30 mouse cellular contexts compared by ENCODE assay signal in the genomic region with DNA sequence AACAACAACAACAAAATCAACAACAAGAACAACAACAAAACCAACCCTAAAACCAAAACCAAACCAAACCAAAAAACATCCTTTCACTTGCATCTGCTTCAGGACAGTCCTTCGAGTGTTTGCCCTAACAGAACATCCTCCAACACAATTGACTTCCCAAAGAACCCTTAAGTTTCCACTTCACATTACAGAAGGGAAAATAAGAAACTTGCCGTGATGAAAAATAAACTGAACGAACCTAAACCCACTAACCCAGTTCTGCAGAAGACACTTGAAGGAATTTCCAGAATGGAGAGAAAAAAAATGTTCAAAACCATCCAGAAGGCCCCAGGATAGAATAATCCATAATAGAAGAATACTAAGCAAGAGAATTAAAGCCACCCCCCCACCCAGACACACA.
"Had no signal": no experiment of that assay in that cellular context is flagged by ENCODE, and none has a peak within 500 bp of the region (broad histone marks: within the 10 kb centered on the region; RNA-seq: fewer than 3 reads in every experiment).

No protein-coding gene starts in this region.

- H3K4me2 ChIP-seq: limb, embryonic 12.5 days; limb, embryonic 13.5 days; limb, embryonic 15.5 days; liver, embryonic 11.5 days; liver, embryonic 12.5 days; liver, embryonic 13.5 days; liver, embryonic 15.5 days; lung, embryonic 14.5 days; lung, embryonic 15.5 days; midbrain, embryonic 12.5 days; midbrain, embryonic 13.5 days; neural tube, embryonic 12.5 days had no signal

- H3K4me1 ChIP-seq: limb, embryonic 10.5 days; limb, embryonic 12.5 days; limb, embryonic 13.5 days; limb, embryonic 15.5 days; liver, embryonic 12.5 days; liver, embryonic 13.5 days; liver, embryonic 15.5 days; lung, embryonic 15.5 days; midbrain, embryonic 10.5 days; midbrain, embryonic 12.5 days; midbrain, embryonic 13.5 days; neural tube, embryonic 12.5 days had no signal

- H3K27me3 ChIP-seq: limb, embryonic 12.5 days; limb, embryonic 13.5 days; limb, embryonic 15.5 days; liver, embryonic 12.5 days; liver, embryonic 13.5 days; liver, embryonic 15.5 days; lung, embryonic 15.5 days; midbrain, embryonic 12.5 days; midbrain, embryonic 13.5 days; neural tube, embryonic 12.5 days had no signal

- H3K9ac ChIP-seq: limb, embryonic 12.5 days; limb, embryonic 13.5 days; limb, embryonic 15.5 days; liver, embryonic 12.5 days; liver, embryonic 13.5 days; liver, embryonic 14.5 days; liver, embryonic 15.5 days; liver, postnatal 0 days; lung, embryonic 14.5 days; lung, embryonic 15.5 days; midbrain, embryonic 12.5 days; midbrain, embryonic 13.5 days; neural tube, embryonic 12.5 days had no signal

- H3K27ac ChIP-seq: left cerebral cortex, adult 2 months; limb, embryonic 10.5 days; limb, embryonic 12.5 days; limb, embryonic 13.5 days; limb, embryonic 15.5 days; liver, embryonic 12.5 days; liver, embryonic 13.5 days; liver, embryonic 14.5 days; liver, embryonic 15.5 days; lung, embryonic 15.5 days; macrophage; midbrain, embryonic 10.5 days; midbrain, embryonic 12.5 days; midbrain, embryonic 13.5 days; neural tube, embryonic 12.5 days had no signal

- H3K9me3 ChIP-seq: limb, embryonic 10.5 days; limb, embryonic 12.5 days; limb, embryonic 15.5 days; liver, embryonic 12.5 days; liver, embryonic 13.5 days; liver, embryonic 15.5 days; lung, embryonic 15.5 days; midbrain, embryonic 10.5 days; midbrain, embryonic 12.5 days; midbrain, embryonic 13.5 days; neural tube, embryonic 12.5 days had no signal

- H3K36me3 ChIP-seq: limb, embryonic 10.5 days; limb, embryonic 12.5 days; limb, embryonic 15.5 days; liver, embryonic 12.5 days; liver, embryonic 13.5 days; liver, embryonic 15.5 days; lung, embryonic 15.5 days; midbrain, embryonic 10.5 days; midbrain, embryonic 12.5 days; neural tube, embryonic 12.5 days had no signal

- ATAC-seq: liver, embryonic 12.5 days; liver, postnatal 0 days; lung, postnatal 0 days; midbrain, embryonic 13.5 days; midbrain, embryonic 16.5 days had no signal

- DNase-seq: left cerebral cortex, postnatal 4 days; liver; liver, embryonic 13.5 days; liver, postnatal 0 days; lung, adult 2 months; lung, embryonic 14.5 days; lung, postnatal 10 days; lung, postnatal 14 days; lung, postnatal 36 days; lung, postnatal 4 days; midbrain, embryonic 14.5 days had no signal

- H3K4me3 ChIP-seq: left cerebral cortex, adult 2 months; limb, embryonic 10.5 days; limb, embryonic 12.5 days; limb, embryonic 13.5 days; limb, embryonic 15.5 days; liver, embryonic 12.5 days; liver, embryonic 13.5 days; liver, embryonic 15.5 days; lung, embryonic 15.5 days; megakaryocyte, embryonic 14.5 days; midbrain, embryonic 10.5 days; midbrain, embryonic 12.5 days; midbrain, embryonic 13.5 days; myocyte; neural tube, embryonic 12.5 days had no signal
